Mouse (Mus musculus) thymus, adult 2 months (tissue): Measurements from ENCODE around the gene Prtn3.

Source experiments
- CTCF ChIP-seq: fragments of 200-500 bp; IDR thresholded peaks from 2 replicates; pipeline ENCODE4 v1.5.1; 2012; ENCODE audit warnings: mild to moderate bottlenecking, control low read depth, low read length, moderate library complexity, borderline replicate concordance; ENCODE audit not compliant: control insufficient read depth, poor library complexity, insufficient read depth; ENCODE audit errors: extremely low read depth
- POLR2A ChIP-seq: fragments of 200-500 bp; IDR thresholded peaks from 2 replicates; pipeline ENCODE4 v1.6.1; 2012; ENCODE audit warnings: mild to moderate bottlenecking, low read length, control low read depth, moderate library complexity; ENCODE audit not compliant: control insufficient read depth, poor library complexity, insufficient read depth; ENCODE audit errors: extremely low read depth

DNA sequence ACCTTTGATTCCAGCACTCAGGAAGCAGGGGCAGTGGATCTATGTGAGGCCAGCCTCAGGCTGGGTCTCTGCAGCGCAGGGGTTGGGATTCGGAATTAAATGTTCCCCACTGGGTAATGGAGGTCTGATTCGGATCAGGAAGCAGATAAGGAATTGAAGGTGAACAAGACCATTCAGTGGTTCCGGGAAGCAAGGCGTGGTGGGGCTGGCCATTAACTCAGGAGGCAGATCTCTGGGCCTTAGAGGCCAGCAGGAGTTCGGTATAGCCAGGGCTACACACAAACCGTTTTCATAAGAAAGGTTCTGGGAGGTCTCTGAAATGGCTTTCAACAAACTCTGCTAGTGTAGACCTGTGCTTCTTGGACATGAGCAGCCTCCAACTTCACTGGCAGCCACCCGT, 21.4 kb upstream of the Prtn3 start:
- TF ChIP-seq POLR2A (no peak), CTCF (no peak)
